Mouse (Mus musculus): Measurements from ENCODE around the gene Zfp457. TPM values are rescaled to one million over a fixed set of nuclear protein-coding genes. Genes with fewer than 3 reads are reported as not detected.

Gene Zfp457
- polyA plus RNA-seq, 1 experiment from 2014 or later = 0.76 TPM

- 0 out of 2 replicates have a peak overlapping the region, but pooled peaks have one; percentile 10 for H3K27ac ChIP-seq (replicated peaks; ENCODE audit: low read depth, low read length)
- no peaks in the 10 kb centered on the region for H3K27me3 ChIP-seq (ENCODE audit: control insufficient read depth, insufficient read depth, low read length)
- peak overlapping the region; percentile 69 for H3K4me3 ChIP-seq (replicated peaks; ENCODE audit: low read depth, low read length)
- WGBS = 8% methylated on average over 18 of the region's 18 CpGs
- peaks cover 8% of the 10 kb centered on the region for H3K9me3 ChIP-seq (ENCODE audit: control insufficient read depth, low read length)
- peak overlapping the region; percentile 68 for H3K9ac ChIP-seq (replicated peaks; ENCODE audit: low read length)
- ATAC-seq (ENCODE audit: low FRiP score, low TSS enrichment) (peak; percentile 98), DNase-seq (peak; percentile 91)
- no peaks in the 10 kb centered on the region for H3K36me3 ChIP-seq (ENCODE audit: control insufficient read depth, insufficient read depth, low read length)
- peaks cover 7% of the 10 kb centered on the region; the same call in 1 of the 2 replicates for H3K4me1 ChIP-seq (ENCODE audit: control insufficient read depth, insufficient read depth, low read length)
- H3K4me2 ChIP-seq (ENCODE audit: low read length) = peak overlapping the region; percentile 74
Measured at GRCm38 (mm10) chr13:67268568-67269369, 37.5 kb downstream of the Zfp457 start.

Other genes with a start within 250 kb of the Zfp457 start
- gene Zfp712, start 245.3 kb downstream of the Zfp457 start, polyA plus RNA-seq (2014; fragmentation: Nextera tagmentation; extraction: Ambion mirVana) = 9.3 and 10.2 TPM in 2 replicates
- gene Zfp708, start 208.5 kb downstream of the Zfp457 start, polyA plus RNA-seq (2014; fragmentation: Nextera tagmentation; extraction: Ambion mirVana) = 12.4 and 12.6 TPM in 2 replicates
- gene Gm28557, start 197.9 kb downstream of the Zfp457 start, polyA plus RNA-seq (2014; fragmentation: Nextera tagmentation; extraction: Ambion mirVana) = 1.0 and 2.0 TPM in 2 replicates
- gene Rslcan18, start 190.2 kb downstream of the Zfp457 start, polyA plus RNA-seq (2014; fragmentation: Nextera tagmentation; extraction: Ambion mirVana) = not detected in 2 replicates
- gene Zfp759, start 184.8 kb downstream of the Zfp457 start, polyA plus RNA-seq (2014; fragmentation: Nextera tagmentation; extraction: Ambion mirVana) = 5.5 and 5.8 TPM in 2 replicates
- 5.4 and 6.2 TPM in 2 replicates for gene Rsl1, start 133.3 kb downstream of the Zfp457 start, polyA plus RNA-seq (2014; fragmentation: Nextera tagmentation; extraction: Ambion mirVana)
- gene Zfp455, start 112.0 kb downstream of the Zfp457 start, polyA plus RNA-seq (2014; fragmentation: Nextera tagmentation; extraction: Ambion mirVana) = 1.5 and 3.1 TPM in 2 replicates
- 7.0 and 8.3 TPM in 2 replicates for gene Zfp458, start 28.0 kb downstream of the Zfp457 start, polyA plus RNA-seq (2014; fragmentation: Nextera tagmentation; extraction: Ambion mirVana)
- 2.1 TPM in 2 replicates for gene Zfp595, start 26.1 kb upstream of the Zfp457 start, polyA plus RNA-seq (2014; fragmentation: Nextera tagmentation; extraction: Ambion mirVana)
- not detected in 2 replicates for gene Gm28044, start 54.1 kb upstream of the Zfp457 start, polyA plus RNA-seq (2014; fragmentation: Nextera tagmentation; extraction: Ambion mirVana)
- gene Zfp953, start 54.1 kb upstream of the Zfp457 start, polyA plus RNA-seq (2014; fragmentation: Nextera tagmentation; extraction: Ambion mirVana) = 0.65 and 0.82 TPM in 2 replicates
- 0.38 TPM in 1 of 2 replicates, not detected in the other for gene Gm28041, start 69.2 kb upstream of the Zfp457 start, polyA plus RNA-seq (2014; fragmentation: Nextera tagmentation; extraction: Ambion mirVana)
- 0.78 and 0.93 TPM in 2 replicates for gene Zfp456, start 69.3 kb upstream of the Zfp457 start, polyA plus RNA-seq (2014; fragmentation: Nextera tagmentation; extraction: Ambion mirVana)
- gene Zfp429, start 93.3 kb upstream of the Zfp457 start, polyA plus RNA-seq (2014; fragmentation: Nextera tagmentation; extraction: Ambion mirVana) = 2.7 and 3.6 TPM in 2 replicates
- 0.72 TPM in 2 replicates for gene Zfp459, start 114.9 kb upstream of the Zfp457 start, polyA plus RNA-seq (2014; fragmentation: Nextera tagmentation; extraction: Ambion mirVana)
- 6.0 and 7.6 TPM in 2 replicates for gene Zfp874a, start 145.1 kb upstream of the Zfp457 start, polyA plus RNA-seq (2014; fragmentation: Nextera tagmentation; extraction: Ambion mirVana)
- gene Zfp874b, start 177.8 kb upstream of the Zfp457 start, polyA plus RNA-seq (2014; fragmentation: Nextera tagmentation; extraction: Ambion mirVana) = 2.3 and 2.7 TPM in 2 replicates
- 10.1 and 15.5 TPM in 2 replicates for gene Zfp58, start 194.1 kb upstream of the Zfp457 start, polyA plus RNA-seq (2014; fragmentation: Nextera tagmentation; extraction: Ambion mirVana)
- 0.42 TPM in 1 of 2 replicates, not detected in the other for gene Gm26965, start 219.7 kb upstream of the Zfp457 start, polyA plus RNA-seq (2014; fragmentation: Nextera tagmentation; extraction: Ambion mirVana)
- gene Zfp87, start 219.7 kb upstream of the Zfp457 start, polyA plus RNA-seq (2014; fragmentation: Nextera tagmentation; extraction: Ambion mirVana) = 39.9 and 45.3 TPM in 2 replicates
- 18.1 and 22.0 TPM in 2 replicates for gene Zfp748, start 247.3 kb upstream of the Zfp457 start, polyA plus RNA-seq (2014; fragmentation: Nextera tagmentation; extraction: Ambion mirVana)

All from midbrain, embryonic 14.5 days (tissue).